Mouse (Mus musculus) liver, embryonic 16.5 days (tissue): Measurements from ENCODE around the gene Nsrp1. TPM values are rescaled to one million over a fixed set of nuclear protein-coding genes. Genes with fewer than 3 reads are reported as not detected.
A peak's percentile ranks its signal among the peaks of the same experiment; 100 is the strongest.

Experiments used
- ATAC-seq: fragments of 200-750 bp; cut with Nextera tagmentation; 2 replicates; pipeline ENCODE4 v1.8.0; 2017; ENCODE audit warnings: low read depth, mild to moderate bottlenecking, moderate number of reproducible peaks, moderate library complexity
- H3K27ac ChIP-seq: fragments of 300-500 bp; sonication (generic); 2 replicates; pipeline ENCODE4 v1.5.1; 2014; ENCODE audit warnings: mild to moderate bottlenecking, low read length
- H3K27me3 ChIP-seq: fragments of 300-500 bp; sonication (generic); 2 replicates; pipeline ENCODE4 v1.6.1; 2014; ENCODE audit warnings: low read depth, low read length, mixed read lengths; ENCODE audit not compliant: control insufficient read depth, insufficient read depth
- H3K36me3 ChIP-seq: fragments of 300-500 bp; sonication (generic); 2 replicates; pipeline ENCODE4 v1.6.1; 2014; ENCODE audit warnings: mild to moderate bottlenecking; ENCODE audit not compliant: control insufficient read depth, insufficient read depth
- H3K4me1 ChIP-seq: fragments of 300-500 bp; sonication (generic); 2 replicates; pipeline ENCODE4 v1.6.1; 2014; ENCODE audit warnings: low read depth, low read length, mixed read lengths; ENCODE audit not compliant: control insufficient read depth
- H3K4me2 ChIP-seq: fragments of 300-500 bp; sonication (generic); 2 replicates; pipeline ENCODE4 v1.6.1; 2014; ENCODE audit warnings: low read depth, low read length, mixed read lengths
- H3K4me3 ChIP-seq: fragments of 300-500 bp; sonication (generic); 2 replicates; pipeline ENCODE4 v1.5.1; 2014; ENCODE audit warnings: low read depth, mild to moderate bottlenecking, low read length
- H3K9ac ChIP-seq: fragments of 300-500 bp; sonication (generic); 2 replicates; pipeline ENCODE4 v1.6.1; 2014; ENCODE audit warnings: low read depth, low read length
- H3K9me3 ChIP-seq: fragments of 300-500 bp; sonication (generic); replicated peaks from 2 replicates; pipeline ENCODE4 v1.6.1; 2016; ENCODE audit warnings: low read length; ENCODE audit not compliant: control insufficient read depth
- WGBS: fragments of 180-500 bp; shearing (Covaris S2); extraction: QIAGEN DNeasy Blood & Tissue Kit; methylation state at CpG from one replicate; pipeline ENCODE4 v1.1.7; 2014; ENCODE audit not compliant: insufficient replicate concordance; 5-methylcytosine and 5-hydroxymethylcytosine counted together
- polyA plus RNA-seq: library from polyadenylated mRNA; unstranded; fragments of >200 nt; fragmentation: Nextera tagmentation; extraction: Ambion mirVana; gene quantifications from 2 replicates; pipeline ENCODE4 v1.2.1, GENCODE M21; 2015

The Nsrp1 gene
- polyA plus RNA-seq, 1 experiment from 2014 or later = 22.2 TPM

DNA sequence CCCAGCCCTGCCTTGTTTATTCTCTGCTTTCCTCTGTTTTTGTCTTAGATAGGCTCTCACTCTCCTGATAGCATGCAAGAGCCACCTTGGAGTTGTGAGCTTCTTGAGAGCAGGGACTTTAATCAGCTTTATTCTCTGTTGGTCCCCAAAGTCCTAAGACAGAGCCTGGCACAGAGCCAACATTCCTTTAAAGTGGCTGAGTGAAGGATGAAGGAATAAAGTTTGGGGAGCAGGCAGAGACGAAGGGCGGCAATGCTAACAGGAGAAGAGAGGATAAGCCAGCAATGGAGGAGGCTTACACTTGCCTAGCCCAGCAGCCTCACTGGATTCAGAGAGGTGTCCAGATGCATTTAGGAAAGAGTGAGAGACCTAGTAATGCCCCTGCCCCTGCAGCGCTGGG, 18.3 kb upstream of the Nsrp1 start:
- WGBS = 77% methylated on average over 3 of the region's 3 CpGs
- no peak overlapping the region for H3K4me2 ChIP-seq
- no peaks in the 10 kb centered on the region for H3K36me3 ChIP-seq
- H3K9ac ChIP-seq = no peak overlapping the region
- no peak for ATAC-seq
- no peaks in the 10 kb centered on the region; the same call in 1 of the 2 replicates for H3K4me1 ChIP-seq
- H3K27me3 ChIP-seq = no peaks in the 10 kb centered on the region
- no peaks in the 10 kb centered on the region for H3K9me3 ChIP-seq
- no peak overlapping the region for H3K27ac ChIP-seq
- no peak overlapping the region for H3K4me3 ChIP-seq

DNA sequence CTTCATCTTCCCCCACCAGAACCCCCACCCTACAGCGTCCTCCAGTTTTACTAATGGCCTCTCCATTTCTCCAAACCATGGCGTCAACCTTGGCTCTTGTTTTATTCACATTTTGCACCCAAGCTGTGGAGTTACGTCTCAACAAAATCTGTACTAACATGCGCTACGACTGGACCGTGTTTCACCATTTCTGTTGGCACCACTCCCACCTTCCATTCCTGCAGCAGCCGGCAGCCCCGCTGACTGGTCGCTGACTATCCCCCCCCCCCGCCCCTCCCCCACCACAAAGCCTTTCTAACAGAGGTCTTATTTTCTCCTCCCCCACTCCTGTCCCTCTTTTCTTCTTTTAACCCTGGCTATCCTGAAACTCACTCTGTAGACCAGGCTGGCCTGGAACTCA, 17.0 kb upstream of the Nsrp1 start:
- Histone ChIP-seq H3K27me3 (no peaks in the 10 kb centered on the region), H3K4me1 (no peaks in the 10 kb centered on the region; the same call in 1 of the 2 replicates), H3K9ac (no peak overlapping the region), H3K4me2 (no peak overlapping the region), H3K27ac (no peak overlapping the region), H3K4me3 (no peak overlapping the region), H3K36me3 (no peaks in the 10 kb centered on the region), H3K9me3 (no peaks in the 10 kb centered on the region)
- WGBS = 62% methylated on average over 10 of the region's 10 CpGs
- ATAC-seq = no peak

DNA sequence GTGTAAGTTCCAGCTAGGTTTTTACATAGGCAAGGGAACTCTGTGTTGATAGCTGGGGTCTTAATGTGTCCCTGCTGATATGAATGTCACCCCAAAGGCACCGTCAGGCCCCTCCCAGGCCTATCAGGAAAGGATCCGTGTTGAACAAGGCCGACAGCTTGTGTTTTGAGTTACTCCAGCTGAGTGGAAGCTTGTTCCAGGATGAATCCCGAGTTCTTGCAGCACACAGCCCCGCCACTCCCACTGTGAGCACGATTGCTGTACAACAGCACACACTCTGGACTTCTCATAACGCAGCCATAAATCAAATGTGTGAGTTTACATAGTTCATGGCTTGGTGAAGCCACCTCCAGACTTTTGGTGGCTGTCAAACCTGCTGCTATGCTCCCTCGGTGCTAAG, 15.9 kb upstream of the Nsrp1 start:
- 54% methylated on average over 8 of the region's 8 CpGs for WGBS
- no peak overlapping the region for H3K4me3 ChIP-seq
- no peaks in the 10 kb centered on the region for H3K27me3 ChIP-seq
- ATAC-seq = no peak
- no peak overlapping the region for H3K27ac ChIP-seq
- no peak overlapping the region for H3K4me2 ChIP-seq
- H3K36me3 ChIP-seq = no peaks in the 10 kb centered on the region
- H3K9ac ChIP-seq = no peak overlapping the region
- H3K9me3 ChIP-seq = no peaks in the 10 kb centered on the region
- no peaks in the 10 kb centered on the region; the same call in 1 of the 2 replicates for H3K4me1 ChIP-seq

DNA sequence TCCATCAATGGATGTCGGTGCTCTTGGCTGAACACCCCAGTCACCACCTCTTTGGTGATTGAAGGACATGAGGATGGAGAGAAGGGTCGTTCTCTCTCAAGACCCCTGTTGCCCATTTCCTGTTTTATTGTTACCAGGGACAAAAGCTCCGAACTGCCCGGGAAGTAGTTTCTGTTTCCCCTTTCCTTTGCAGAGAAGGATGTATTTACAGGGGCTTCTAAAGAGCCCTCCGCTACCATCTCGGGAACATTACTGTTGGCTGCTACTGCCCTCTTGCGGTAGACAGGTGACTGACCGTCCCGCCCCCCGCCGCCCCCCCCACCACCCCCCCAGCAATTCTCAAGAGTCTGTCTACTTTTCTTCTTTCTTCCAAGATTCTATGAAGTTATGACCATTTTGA, 15.0 kb upstream of the Nsrp1 start:
- Histone ChIP-seq H3K9ac (no peak overlapping the region), H3K4me2 (peak overlapping the region; percentile 7; the same call in 1 of the 2 replicates), H3K9me3 (no peaks in the 10 kb centered on the region), H3K4me3 (no peak overlapping the region), H3K27me3 (no peaks in the 10 kb centered on the region), H3K36me3 (no peaks in the 10 kb centered on the region), H3K27ac (no peak overlapping the region), H3K4me1 (no peaks in the 10 kb centered on the region)
- no peak for ATAC-seq
- WGBS = 2% methylated on average over 11 of the region's 11 CpGs

GRCm38 (mm10) chr11:77089162-77089561, 10.9 kb upstream of the Nsrp1 start:
- WGBS = 46% methylated on average over 2 of the region's 2 CpGs

DNA sequence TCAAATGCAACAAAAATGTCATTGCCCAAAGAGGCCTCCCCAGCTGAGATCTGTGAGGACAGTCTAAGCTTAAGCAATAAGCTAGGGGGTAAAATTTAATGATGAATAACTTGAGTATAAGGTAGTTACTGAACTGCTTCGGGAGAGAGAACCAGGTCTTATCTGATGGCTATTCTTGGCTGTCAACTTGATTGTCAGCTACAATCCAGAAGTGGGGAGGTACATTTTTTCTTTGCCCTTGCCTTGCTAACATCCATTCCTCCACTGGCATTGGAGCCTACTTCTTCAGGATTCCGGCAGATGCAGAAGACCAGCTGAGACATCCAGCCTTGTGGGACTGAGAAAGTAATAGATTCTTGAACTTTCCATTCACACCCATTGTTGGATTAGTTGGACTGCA, 8.8 kb upstream of the Nsrp1 start:
- ATAC-seq = no peak
- WGBS = 48% methylated on average over 2 of the region's 2 CpGs

More at GRCm38 (mm10) chr11:77089162-77089561, 10.9 kb upstream of the Nsrp1 start:
- Histone ChIP-seq H3K27ac (no peak overlapping the region), H3K36me3 (no peaks in the 10 kb centered on the region), H3K4me3 (no peak overlapping the region), H3K9me3 (no peaks in the 10 kb centered on the region), H3K9ac (no peak overlapping the region), H3K4me2 (no peak overlapping the region), H3K4me1 (no peaks in the 10 kb centered on the region), H3K27me3 (no peaks in the 10 kb centered on the region)
- no peak for ATAC-seq

GRCm38 (mm10) chr11:77084001-77084682, 5.9 kb upstream of the Nsrp1 start:
- Histone ChIP-seq H3K4me3 (no peak overlapping the region), H3K4me1 (no peaks in the 10 kb centered on the region), H3K9ac (no peak overlapping the region), H3K27me3 (peaks cover 8% of the 10 kb centered on the region), H3K27ac (no peak overlapping the region), H3K9me3 (no peaks in the 10 kb centered on the region), H3K36me3 (no peaks in the 10 kb centered on the region), H3K4me2 (no peak overlapping the region)
- no peak for ATAC-seq
- WGBS = 35% methylated on average over 5 of the region's 5 CpGs

More for the DNA sequence above, 8.8 kb upstream of the Nsrp1 start:
- Histone ChIP-seq H3K27ac (no peak overlapping the region), H3K9me3 (no peaks in the 10 kb centered on the region), H3K4me1 (no peaks in the 10 kb centered on the region), H3K36me3 (no peaks in the 10 kb centered on the region), H3K4me2 (no peak overlapping the region), H3K9ac (no peak overlapping the region), H3K4me3 (no peak overlapping the region), H3K27me3 (peaks cover 3% of the 10 kb centered on the region)

DNA sequence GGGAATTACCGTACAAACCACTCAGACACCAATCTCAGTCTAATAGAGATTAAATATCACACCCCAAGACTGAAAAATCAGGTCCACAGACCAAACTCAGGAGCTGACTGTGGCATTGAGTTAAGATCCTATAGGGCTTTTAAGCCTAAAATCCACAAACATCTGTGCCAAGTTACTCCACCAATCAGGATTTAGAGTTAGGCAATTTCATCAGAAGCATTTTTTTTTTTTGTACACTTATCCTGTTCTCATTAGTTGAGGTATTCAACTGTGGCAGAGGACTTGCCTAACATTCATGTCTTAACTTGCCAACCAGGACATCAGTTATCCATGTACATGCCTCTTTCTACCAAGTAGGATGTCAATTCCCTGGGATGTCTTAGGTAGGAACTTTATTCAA, 1.1 kb upstream of the Nsrp1 start:
- Histone ChIP-seq H3K4me3 (no peak overlapping the region), H3K4me2 (no peak overlapping the region), H3K9ac (no peak overlapping the region), H3K27ac (no peak overlapping the region), H3K9me3 (no peaks in the 10 kb centered on the region), H3K36me3 (peaks cover 2% of the 10 kb centered on the region; the same call in 1 of the 2 replicates), H3K4me1 (peaks cover 8% of the 10 kb centered on the region), H3K27me3 (peaks cover 8% of the 10 kb centered on the region)
- WGBS = 86% methylated on average over 1 of the region's 1 CpGs
- ATAC-seq = no peak

DNA sequence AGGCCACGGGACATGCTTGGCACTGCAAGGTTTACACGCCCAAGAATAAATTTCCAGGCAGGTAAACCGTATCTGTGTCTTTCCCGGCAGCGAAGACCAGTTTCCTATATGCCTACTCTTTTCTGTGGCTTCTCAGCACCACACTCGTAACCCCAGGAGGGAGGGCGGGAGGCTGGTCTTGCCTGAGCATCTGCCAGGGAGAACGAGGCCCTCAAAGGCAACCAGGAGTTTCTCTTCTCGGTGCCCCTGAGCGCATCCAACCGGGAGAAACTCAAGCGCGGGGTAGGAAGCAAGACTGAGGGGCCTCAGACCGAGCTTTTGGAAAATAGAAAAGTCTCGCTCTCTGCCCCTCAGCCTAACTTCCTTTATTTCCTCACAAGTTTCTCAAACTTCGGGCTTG, 443 bp downstream of the Nsrp1 start:
- peak overlapping the region; percentile 52 for H3K27ac ChIP-seq
- H3K36me3 ChIP-seq = peaks cover 3% of the 10 kb centered on the region
- peak overlapping the region; percentile 79 for H3K9ac ChIP-seq
- peak overlapping the region; percentile 92 for H3K4me3 ChIP-seq
- no peaks in the 10 kb centered on the region for H3K9me3 ChIP-seq
- 2% methylated on average over 16 of the region's 16 CpGs for WGBS
- no peak for ATAC-seq
- H3K27me3 ChIP-seq = peaks cover 8% of the 10 kb centered on the region
- peaks cover 8% of the 10 kb centered on the region for H3K4me1 ChIP-seq
- peak overlapping the region; percentile 87 for H3K4me2 ChIP-seq
